Mouse (Mus musculus) heart, postnatal 36 days (tissue): Measurements from ENCODE around the gene Padi2. TPM values are rescaled to one million over a fixed set of nuclear protein-coding genes. Genes with fewer than 3 reads are reported as not detected.

ENCODE experiments used
- DNase-seq, 2 experiments: peaks; one replicate each; pipeline ENCODE4 v3.0.0; 2021 to 2022
- intact Hi-C: fragments of 180-260 bp; cut with DNase I; formaldehyde crosslinking; loops from one replicate; pipeline ENCODE4 v1.15.1; 2025
- total RNA-seq, 2 experiments: library from RNA; stranded (reverse); gene quantifications; 2 replicates each; pipeline ENCODE4 v1.2.3; 2021

Gene Padi2
- total RNA-seq, 2 experiments from 2014 or later, result 0.56 to 1.0 TPM

DNA sequence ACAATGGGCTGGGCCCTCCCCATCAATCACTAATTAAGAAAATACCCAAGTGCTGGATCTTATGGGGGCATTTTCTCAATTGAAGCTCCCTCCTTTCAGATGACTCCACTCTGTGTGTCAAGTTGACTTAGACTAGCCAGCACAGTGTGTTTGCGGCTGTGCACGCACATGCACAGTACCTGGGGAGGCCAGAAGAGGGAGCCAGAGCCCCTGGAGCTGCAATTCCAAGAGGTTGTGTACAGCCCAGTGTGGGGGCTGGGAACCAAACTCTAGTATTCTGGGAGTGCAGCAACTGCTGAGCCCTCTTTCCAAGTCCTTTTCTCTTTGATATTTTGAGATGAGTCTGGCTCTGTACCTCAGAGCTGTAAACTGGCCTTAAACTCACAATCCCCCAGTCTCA lies 75.5 kb downstream of the Padi2 start:
- intact Hi-C loops, result no loop called here
- DNase-seq, result no peak

DNA sequence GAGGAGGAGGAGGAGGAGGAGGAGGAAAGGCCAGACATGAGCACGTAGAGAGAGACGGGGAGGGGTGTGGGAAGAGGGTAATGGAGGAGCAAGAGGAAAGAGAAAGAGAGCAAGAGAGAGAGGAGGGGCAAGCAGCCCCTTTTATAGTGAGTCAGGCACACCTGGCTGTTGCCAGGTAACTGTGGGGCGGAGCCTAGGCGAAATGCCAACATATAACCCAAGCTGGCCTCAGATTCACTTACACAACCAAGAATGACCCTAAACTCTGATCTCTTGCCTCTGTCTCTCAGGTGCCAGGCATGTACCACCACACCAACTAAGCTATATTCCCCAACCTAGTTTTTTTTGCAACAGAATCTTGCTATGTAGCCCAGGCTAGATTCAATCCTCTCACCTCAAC lies 76.7 kb downstream of the Padi2 start:
- intact Hi-C loops, result no loop called here
- no peak for DNase-seq

DNA sequence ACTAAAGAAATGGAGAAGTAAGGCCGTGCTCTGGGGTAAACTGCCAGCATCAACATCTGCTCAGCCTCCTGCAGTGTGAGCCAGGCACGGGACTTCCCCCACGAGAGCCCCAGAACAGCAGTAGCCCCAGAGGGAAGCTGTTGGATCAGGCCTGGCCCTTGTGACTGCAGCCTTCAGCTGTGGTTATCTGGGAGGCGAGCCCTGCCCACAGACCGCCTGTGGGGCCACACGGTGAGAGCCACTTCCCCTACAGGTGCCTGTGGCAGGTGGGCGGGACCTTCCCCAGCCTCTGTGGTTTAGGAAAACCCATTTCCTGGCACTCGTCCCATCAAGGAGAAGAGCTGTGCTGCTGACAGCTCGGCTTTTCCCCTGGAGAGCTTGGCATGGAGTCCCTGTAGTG lies 77.3 kb downstream of the Padi2 start:
- DNase-seq, result peak; percentile 52 to 55
- intact Hi-C loops, result no loop called here

DNA sequence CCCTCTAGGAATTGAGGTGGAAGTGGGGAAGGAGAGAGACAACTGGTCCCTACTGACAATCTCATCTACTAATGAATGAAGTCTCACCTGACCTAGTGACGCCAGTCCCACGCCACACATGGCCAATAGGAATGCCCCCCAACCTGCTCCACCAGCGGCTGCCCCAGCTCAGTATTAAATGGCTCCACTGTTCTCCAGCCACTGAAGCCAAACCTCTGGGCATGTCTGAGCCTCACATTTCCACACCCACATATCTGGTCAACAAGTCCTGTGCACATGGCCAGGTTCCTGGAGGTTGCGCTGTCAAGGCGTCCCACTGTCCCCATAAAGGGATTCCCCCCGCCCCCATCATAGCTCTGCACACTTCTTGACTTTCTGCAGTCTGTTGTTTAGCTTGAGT lies 78.4 kb downstream of the Padi2 start:
- intact Hi-C loops, result no loop called here
- DNase-seq, result no peak

DNA sequence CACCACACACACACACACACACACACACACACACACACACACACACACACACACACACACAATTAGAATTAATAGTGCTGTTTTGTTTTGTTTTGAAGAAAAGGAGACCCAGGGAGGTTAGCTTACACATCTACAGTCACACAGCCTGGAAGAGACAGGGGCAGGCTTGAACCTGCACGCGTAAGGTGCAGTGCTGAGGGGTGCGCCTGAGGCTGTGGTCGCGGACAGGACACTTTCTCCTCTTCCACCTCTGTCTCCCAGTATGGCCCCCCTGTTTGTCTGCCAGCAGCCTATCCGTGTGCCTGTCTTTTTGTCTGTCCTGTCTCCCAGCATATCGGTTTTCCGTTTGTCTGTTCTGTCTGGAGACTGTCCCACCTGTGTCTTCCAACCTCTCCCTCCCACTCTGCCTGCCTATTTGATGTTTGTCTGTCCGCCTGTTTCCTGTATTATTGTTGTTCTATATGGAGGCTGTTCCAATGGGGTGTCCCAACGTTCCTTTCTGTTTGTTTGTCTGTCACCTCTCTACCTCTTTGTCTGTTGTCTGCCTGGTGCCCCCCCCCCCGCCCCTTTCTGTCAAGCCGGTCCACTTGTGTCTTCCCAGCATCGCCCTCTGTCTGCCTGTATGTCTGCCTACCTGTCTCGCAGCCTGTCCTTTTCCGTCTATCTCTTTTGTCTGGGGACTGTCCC lies 80.0 kb downstream of the Padi2 start:
- intact Hi-C loops, result loop anchor here (2.0 to 5.0 kb wide), 2 partner anchors 21 to 46 kb away; no protein-coding TSS in a partner anchor

DNA sequence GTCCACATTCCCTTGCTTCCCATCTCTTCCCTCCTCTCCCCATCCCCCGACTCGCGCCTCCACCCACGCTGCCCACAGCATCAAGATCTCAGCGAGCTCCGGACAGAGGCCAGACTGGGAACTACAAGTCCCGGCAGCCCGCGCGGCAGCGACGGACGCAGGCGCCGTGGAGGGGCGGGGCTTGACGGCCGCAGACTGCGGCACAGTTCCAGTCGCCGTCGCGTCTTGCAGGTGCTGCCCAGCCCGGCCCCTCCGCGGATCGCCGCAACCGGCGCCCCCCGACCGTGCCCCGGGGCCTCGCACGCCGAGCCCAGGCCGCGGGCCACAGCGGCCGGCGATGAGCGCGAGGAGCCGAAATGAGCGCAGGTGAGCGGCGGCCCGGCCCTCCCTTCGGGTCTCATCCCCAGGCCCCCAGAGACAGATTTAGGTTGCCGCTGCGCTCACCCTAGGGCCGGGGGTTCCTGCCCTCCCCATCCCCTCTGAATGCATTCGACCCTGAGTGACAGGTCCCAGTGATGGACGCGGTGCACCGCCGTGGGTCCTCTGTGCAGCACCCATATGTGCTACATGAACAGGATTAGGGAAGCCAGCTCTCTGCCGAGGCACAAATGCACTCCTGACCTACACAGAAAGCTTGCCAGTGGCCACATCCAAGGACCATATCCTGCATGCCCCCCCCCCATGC lies 80.7 kb downstream of the Padi2 start, which contains the start of gene Atp13a2:
Atp13a2 (plus strand) TSS at position 163 of the 685 bp plus-strand sequence.
- intact Hi-C loops, result loop anchor here (2.0 to 5.0 kb wide), 2 partner anchors 22 to 45 kb away; no protein-coding TSS in a partner anchor
- DNase-seq, result peak; percentile 91 to 94

More for the DNA sequence above, 80.0 kb downstream of the Padi2 start:
- no peak for DNase-seq

DNA sequence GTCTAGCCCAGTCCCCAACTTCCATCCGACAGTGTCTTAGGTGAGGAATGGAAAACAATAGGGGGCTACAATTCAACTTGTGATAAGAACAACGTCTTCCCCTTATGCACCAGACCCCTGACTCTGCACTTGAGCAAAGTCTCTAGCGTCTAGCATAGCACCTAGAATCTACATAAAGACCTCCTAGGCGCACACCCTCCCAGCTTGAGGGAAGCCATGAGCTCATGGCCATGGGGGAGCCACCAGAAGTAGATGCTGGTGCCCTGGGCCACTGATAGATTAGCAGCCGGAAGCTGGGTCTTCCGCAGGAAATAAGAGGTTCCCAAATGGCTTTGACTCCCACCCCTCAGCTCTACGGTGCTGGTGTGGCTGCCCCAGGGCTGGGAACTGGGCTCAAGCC lies 81.3 kb downstream of the Padi2 start:
- intact Hi-C loops, result loop anchor here (2.0 to 5.0 kb wide), 2 partner anchors 23 to 45 kb away; no protein-coding TSS in a partner anchor
- no peak for DNase-seq

DNA sequence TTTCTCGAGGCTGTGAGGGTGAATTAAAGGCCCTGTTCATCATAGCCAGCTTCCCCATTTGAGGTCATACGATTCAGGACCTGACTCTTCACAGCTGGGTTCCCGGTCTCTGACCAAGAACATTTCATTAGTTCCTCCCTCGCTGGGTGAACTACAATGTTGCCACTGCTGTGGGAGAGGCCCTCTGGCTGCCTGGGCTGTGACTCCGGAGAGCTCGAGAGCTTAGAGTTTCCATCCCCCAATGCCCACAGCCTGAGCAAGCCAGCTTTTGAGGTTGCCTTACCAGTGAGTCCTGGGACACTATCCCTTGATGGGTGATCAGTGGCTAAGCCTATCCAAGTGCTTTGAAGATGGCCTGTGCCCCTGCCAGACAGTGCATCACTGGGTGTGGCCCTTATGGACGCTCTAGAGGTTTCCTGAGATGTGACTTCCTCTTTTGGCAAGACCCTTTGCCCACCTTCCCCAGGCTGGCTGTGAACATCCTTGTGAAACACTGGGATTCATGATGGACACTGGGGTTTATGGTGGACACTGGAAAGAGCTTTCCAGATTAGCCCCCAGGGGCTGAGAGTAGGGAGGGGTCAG lies 82.7 kb downstream of the Padi2 start:
- intact Hi-C loops, result loop anchor here (5.0 kb wide), 1 partner anchor 44 kb away; no protein-coding TSS in a partner anchor
- DNase-seq, result peak; percentile 25 to 28

DNA sequence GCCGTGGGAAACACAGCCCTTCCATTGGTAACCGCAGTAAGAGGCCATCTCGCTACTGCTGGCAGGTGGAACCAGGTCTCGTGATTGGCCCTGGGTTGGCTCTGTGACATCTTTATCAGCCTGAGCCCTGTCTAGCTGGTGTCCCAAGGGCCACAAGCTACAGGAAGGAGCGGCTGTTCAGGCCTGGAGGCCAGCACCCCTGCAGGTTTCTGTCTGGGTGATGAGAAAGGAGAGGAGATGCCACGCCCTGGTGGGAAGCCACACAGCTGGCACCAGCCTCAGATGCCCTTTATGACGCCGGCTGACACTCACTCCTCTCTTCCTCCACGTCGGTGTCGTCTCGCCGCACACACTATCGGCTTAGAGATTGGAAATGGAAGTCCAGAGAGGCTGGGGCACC lies 83.3 kb downstream of the Padi2 start:
- DNase-seq, result no peak
- intact Hi-C loops, result loop anchor here (5.0 kb wide), 1 partner anchor 43 kb away; no protein-coding TSS in a partner anchor

DNA sequence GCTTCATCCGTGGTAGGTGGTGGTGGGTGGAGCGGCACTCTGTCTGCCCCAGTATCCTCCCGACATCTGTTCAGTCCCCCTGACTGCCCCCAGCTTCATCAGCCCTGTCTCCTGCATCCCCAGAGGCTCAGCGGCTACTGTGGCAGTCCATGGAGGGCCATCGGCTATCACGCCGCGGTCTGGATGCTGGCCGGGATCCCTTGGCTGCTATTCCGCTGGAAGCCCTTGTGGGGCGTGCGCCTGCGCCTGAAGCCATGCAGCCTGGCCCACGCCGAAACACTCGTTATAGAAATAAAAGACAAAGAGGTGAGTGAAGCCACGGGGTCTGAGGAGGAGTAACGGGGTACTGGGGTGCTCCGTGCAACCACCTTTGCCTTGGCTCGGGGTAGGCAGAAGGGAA lies 86.1 kb downstream of the Padi2 start:
- intact Hi-C loops, result no loop called here
- peak in 1 of 2 experiments; percentile 26 for DNase-seq

DNA sequence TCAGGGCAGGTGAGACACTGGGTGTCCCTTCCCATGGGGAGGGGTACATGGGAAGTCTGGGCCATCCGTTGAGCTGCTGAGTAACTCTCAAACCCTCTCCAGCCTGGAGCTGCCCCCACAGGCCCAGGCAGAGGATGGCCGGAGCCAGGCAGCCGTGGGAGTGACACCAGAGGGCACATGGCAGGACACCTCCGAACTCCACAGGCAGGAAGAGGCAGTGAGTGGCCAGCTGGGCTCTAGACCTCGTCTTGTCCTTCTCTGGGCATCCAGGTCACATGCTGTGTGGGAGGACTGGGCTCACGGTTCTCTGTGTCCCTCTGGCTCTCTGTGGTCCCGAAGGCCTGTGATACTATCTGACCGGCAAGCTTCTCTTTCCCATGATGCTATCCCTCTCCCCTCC lies 87.7 kb downstream of the Padi2 start:
- DNase-seq, result no peak
- intact Hi-C loops, result no loop called here

DNA sequence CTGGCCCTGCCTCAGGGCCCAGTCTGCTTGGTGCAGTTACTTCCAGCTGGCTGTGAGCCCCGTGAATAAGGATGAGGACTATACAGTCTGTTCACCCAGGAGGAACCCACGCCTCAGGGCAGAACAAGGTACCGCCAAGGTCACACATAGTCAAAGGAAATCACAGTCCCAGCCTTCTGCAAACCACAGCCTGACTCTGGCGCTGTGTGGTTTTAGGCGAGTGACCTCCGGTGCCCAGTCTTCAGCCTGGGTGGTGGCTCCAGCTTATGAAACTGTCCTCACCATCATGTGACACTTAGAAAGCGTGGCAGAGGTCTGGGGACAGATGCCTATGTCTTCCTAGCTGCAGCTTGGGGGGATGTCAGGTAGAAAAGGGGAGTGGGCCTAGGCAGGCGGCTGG lies 89.7 kb downstream of the Padi2 start:
- no peak for DNase-seq
- intact Hi-C loops, result no loop called here

DNA sequence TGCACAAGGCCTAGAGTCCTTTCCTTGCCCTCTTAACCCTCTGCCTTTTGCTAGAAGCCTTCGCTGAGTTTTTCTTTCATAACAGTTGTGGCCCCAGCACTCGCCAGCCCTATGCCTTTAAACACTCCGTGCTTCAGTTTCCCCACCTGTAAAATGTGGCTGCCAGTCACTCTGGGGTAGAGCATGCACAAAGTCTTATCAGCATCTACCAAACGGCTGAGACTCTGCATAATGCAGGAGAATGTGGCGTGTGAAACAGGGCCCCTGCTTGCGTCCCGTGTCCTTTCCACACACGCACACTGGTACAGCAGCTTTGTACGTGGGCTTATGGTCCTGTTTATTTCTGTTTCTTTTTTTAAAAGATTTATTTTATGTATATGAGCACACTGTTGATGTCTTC lies 90.7 kb downstream of the Padi2 start:
- intact Hi-C loops, result no loop called here
- no peak for DNase-seq

Other genes starting within 250 kb of the Padi2 start
- 10 to 100 TPM; 62.5 to 65.0 TPM for gene Arhgef10l, start 240.3 kb upstream of the Padi2 start, total RNA-seq
- gene Rcc2, start 205.8 kb upstream of the Padi2 start, total RNA-seq, result 10 to 100 TPM; 14.0 to 14.8 TPM
- gene Padi6, start 163.7 kb upstream of the Padi2 start, total RNA-seq, result not detected
- under 1 TPM; 0.60 to 0.86 TPM for gene Padi4, start 132.1 kb upstream of the Padi2 start, total RNA-seq
- gene Padi3, start 95.7 kb upstream of the Padi2 start, total RNA-seq, result under 1 TPM; 0.14 to 0.19 TPM
- not detected for gene Padi1, start 60.6 kb upstream of the Padi2 start, total RNA-seq
- gene Sdhb, start 54.9 kb downstream of the Padi2 start, total RNA-seq, result 1,000 to 10,000 TPM; 1,261 to 1,268 TPM
- 10 to 100 TPM; 16.5 to 17.3 TPM for gene Atp13a2, start 80.5 kb downstream of the Padi2 start, total RNA-seq
- gene Mfap2, start 104.1 kb downstream of the Padi2 start, total RNA-seq, result 1 to 10 TPM; 4.0 to 4.3 TPM
- gene Crocc, start 154.2 kb downstream of the Padi2 start, total RNA-seq, result 1 to 10 TPM; 4.3 to 5.5 TPM
- 10 to 100 TPM; 17.2 to 18.1 TPM for gene Necap2, start 172.0 kb downstream of the Padi2 start, total RNA-seq
- not detected for gene Spata21, start 182.0 kb downstream of the Padi2 start, total RNA-seq
- 10 to 100 TPM; 91.0 to 93.7 TPM for gene Szrd1, start 233.4 kb downstream of the Padi2 start, total RNA-seq
- gene Fbxo42, start 241.6 kb downstream of the Padi2 start, total RNA-seq, result 10 to 100 TPM; 11.4 to 11.8 TPM